Mouse (Mus musculus) kidney, embryonic 15.5 days (tissue): ENCODE measurements around the gene Mpg. TPM values are rescaled to one million over a fixed set of nuclear protein-coding genes. Genes with fewer than 3 reads are reported as not detected.

ENCODE experiments used
- ATAC-seq: fragments of 200-750 bp; cut with Nextera tagmentation; replicated peaks from 2 replicates; pipeline ENCODE4 v1.8.0; 2017; ENCODE audit warnings: moderate TSS enrichment; ENCODE audit not compliant: low FRiP score
- H3K27ac ChIP-seq: fragments of 300-500 bp; sonication (generic); 2 replicates; pipeline ENCODE4 v1.5.1; 2015; ENCODE audit warnings: mild to moderate bottlenecking, inconsistent platforms
- H3K27me3 ChIP-seq: fragments of 300-500 bp; sonication (generic); 2 replicates; pipeline ENCODE4 v1.6.1; 2015; ENCODE audit warnings: inconsistent platforms
- H3K36me3 ChIP-seq: fragments of 300-500 bp; sonication (generic); 2 replicates; pipeline ENCODE4 v1.6.1; 2015; ENCODE audit warnings: inconsistent platforms
- H3K4me1 ChIP-seq: fragments of 300-500 bp; sonication (generic); 2 replicates; pipeline ENCODE4 v1.6.1; 2015; ENCODE audit warnings: inconsistent platforms
- H3K4me2 ChIP-seq: fragments of 300-500 bp; sonication (generic); 2 replicates; pipeline ENCODE4 v1.6.1; 2015; ENCODE audit warnings: moderate library complexity, mild to moderate bottlenecking, inconsistent platforms
- H3K4me3 ChIP-seq: fragments of 300-500 bp; sonication (generic); replicated peaks from 2 replicates; pipeline ENCODE4 v1.5.1; 2015; ENCODE audit warnings: mild to moderate bottlenecking, inconsistent platforms
- H3K9ac ChIP-seq: fragments of 300-500 bp; sonication (generic); 2 replicates; pipeline ENCODE4 v1.6.1; 2015; ENCODE audit warnings: mild to moderate bottlenecking, inconsistent platforms
- H3K9me3 ChIP-seq: fragments of 300-500 bp; sonication (generic); replicated peaks from 2 replicates; pipeline ENCODE4 v1.6.1; 2016; ENCODE audit warnings: inconsistent platforms
- WGBS: fragments of 180-500 bp; shearing (Covaris S2); methylation state at CpG from one replicate; pipeline ENCODE4 v1.1.7; 2015; ENCODE audit warnings: mixed read lengths; 5-methylcytosine and 5-hydroxymethylcytosine counted together
- polyA plus RNA-seq: library from polyadenylated mRNA; unstranded; fragments of >200 nt; fragmentation: Nextera tagmentation; extraction: Ambion mirVana; gene quantifications from 2 replicates; pipeline ENCODE4 v1.2.1, GENCODE M21; 2015

Mpg gene
- polyA plus RNA-seq, 1 experiment from 2014 or later, result 36.1 TPM

- Histone ChIP-seq H3K9me3 (no peaks in the 10 kb centered on the region), H3K27me3 (peaks cover 14% of the 10 kb centered on the region; the same call in 1 of the 2 replicates), H3K36me3 (no peaks in the 10 kb centered on the region), H3K9ac (no peak overlapping the region), H3K4me2 (no peak overlapping the region), H3K4me3 (no peak overlapping the region), H3K4me1 (peaks cover 7% of the 10 kb centered on the region), H3K27ac (no peak overlapping the region)
- 51% methylated on average over 4 of the region's 4 CpGs for WGBS
- ATAC-seq, result no peak
Observed at GRCm38 (mm10) chr11:32271178-32271577, 44.9 kb downstream of the Mpg start.

GRCm38 (mm10) chr11:32276347-32276746 lies 50.0 kb downstream of the Mpg start, which contains the start of gene Hba-x:
Gene Hba-x, plus strand, starts transcription at chr11:32276400.
- no peak within 1 kb of the TSS for H3K4me2 ChIP-seq
- no peak within 1 kb of the TSS for H3K4me3 ChIP-seq
- no peak for ATAC-seq
- H3K9ac ChIP-seq, result no peak within 1 kb of the TSS
- H3K27ac ChIP-seq, result no peak within 1 kb of the TSS
- no peaks in the 10 kb centered on the region for H3K36me3 ChIP-seq
- no peaks in the 10 kb centered on the region for H3K9me3 ChIP-seq
- no peaks in the 10 kb centered on the region for H3K4me1 ChIP-seq
- peaks cover 21% of the 10 kb centered on the region for H3K27me3 ChIP-seq
- 73% methylated on average over 3 of the region's 3 CpGs for WGBS

GRCm38 (mm10) chr11:32277736-32278457 lies 51.6 kb downstream of the Mpg start:
- Histone ChIP-seq H3K27ac (no peak overlapping the region), H3K9ac (no peak overlapping the region), H3K36me3 (no peaks in the 10 kb centered on the region), H3K9me3 (no peaks in the 10 kb centered on the region), H3K4me1 (no peaks in the 10 kb centered on the region), H3K4me3 (no peak overlapping the region), H3K4me2 (no peak overlapping the region), H3K27me3 (peaks cover 19% of the 10 kb centered on the region)
- WGBS, result 71% methylated on average over 21 of the region's 21 CpGs
- no peak for ATAC-seq

GRCm38 (mm10) chr11:32278458-32278957 lies 52.2 kb downstream of the Mpg start:
- ATAC-seq, result no peak
- Histone ChIP-seq H3K9ac (no peak overlapping the region), H3K27me3 (peaks cover 19% of the 10 kb centered on the region), H3K27ac (no peak overlapping the region), H3K36me3 (no peaks in the 10 kb centered on the region), H3K4me2 (no peak overlapping the region), H3K4me3 (no peak overlapping the region), H3K4me1 (no peaks in the 10 kb centered on the region), H3K9me3 (no peaks in the 10 kb centered on the region)
- 85% methylated on average over 12 of the region's 12 CpGs for WGBS

- no peak overlapping the region for H3K27ac ChIP-seq
- no peaks in the 10 kb centered on the region for H3K4me1 ChIP-seq
- H3K27me3 ChIP-seq, result peaks cover 19% of the 10 kb centered on the region
- no peak overlapping the region for H3K4me3 ChIP-seq
- no peaks in the 10 kb centered on the region for H3K9me3 ChIP-seq
- H3K4me2 ChIP-seq, result no peak overlapping the region
- no peak for ATAC-seq
- WGBS, result 33% methylated on average over 2 of the region's 2 CpGs
- no peaks in the 10 kb centered on the region for H3K36me3 ChIP-seq
- H3K9ac ChIP-seq, result no peak overlapping the region
Observed at GRCm38 (mm10) chr11:32280646-32281045, 54.3 kb downstream of the Mpg start.

- Histone ChIP-seq H3K27me3 (peaks cover 14% of the 10 kb centered on the region), H3K9ac (no peak overlapping the region), H3K4me1 (no peaks in the 10 kb centered on the region), H3K9me3 (no peaks in the 10 kb centered on the region), H3K27ac (no peak overlapping the region), H3K4me2 (no peak overlapping the region), H3K4me3 (no peak overlapping the region), H3K36me3 (no peaks in the 10 kb centered on the region)
- ATAC-seq, result no peak
- WGBS, result 82% methylated on average over 1 of the region's 1 CpGs
Observed at GRCm38 (mm10) chr11:32281416-32282144, 55.3 kb downstream of the Mpg start.

Other genes with a start within 250 kb of the Mpg start
- 4.6 and 7.7 TPM in 2 replicates for gene Nsg2, start 226.0 kb upstream of the Mpg start, polyA plus RNA-seq
- not detected in 2 replicates for gene Il9r, start 26.2 kb upstream of the Mpg start, polyA plus RNA-seq
- gene Snrnp25, start 21.1 kb upstream of the Mpg start, polyA plus RNA-seq, result 59.6 and 60.9 TPM in 2 replicates
- gene Rhbdf1, start 4.2 kb upstream of the Mpg start, polyA plus RNA-seq, result 48.7 and 55.4 TPM in 2 replicates
- 38.8 and 43.9 TPM in 2 replicates for gene Nprl3, start 41.2 kb downstream of the Mpg start, polyA plus RNA-seq
- gene Hba-x, start 49.9 kb downstream of the Mpg start, polyA plus RNA-seq, result 36.6 and 65.3 TPM in 2 replicates
- gene Hba-a1, start 57.0 kb downstream of the Mpg start, polyA plus RNA-seq, result 4,301 and 5,259 TPM in 2 replicates
- 2.3 and 2.5 TPM in 2 replicates for gene Hbq1b, start 60.5 kb downstream of the Mpg start, polyA plus RNA-seq
- gene Hba-a2, start 70.0 kb downstream of the Mpg start, polyA plus RNA-seq, result 11,555 and 13,702 TPM in 2 replicates
- gene Hbq1a, start 73.6 kb downstream of the Mpg start, polyA plus RNA-seq, result 0.53 and 0.80 TPM in 2 replicates
- gene Sh3pxd2b, start 121.3 kb downstream of the Mpg start, polyA plus RNA-seq, result 18.2 and 21.8 TPM in 2 replicates
- 45.1 and 46.1 TPM in 2 replicates for gene Ubtd2, start 228.9 kb downstream of the Mpg start, polyA plus RNA-seq